Mouse (Mus musculus) small intestine, adult 2 months (tissue): ENCODE results near the gene Tmem138. TPM values are rescaled to one million over a fixed set of nuclear protein-coding genes. Genes with fewer than 3 reads are reported as not detected.

Experiments used
- H3K27ac ChIP-seq: fragments of 200-500 bp; 2 replicates; pipeline ENCODE4 v1.5.1; 2012; ENCODE audit warnings: low read depth, low read length, control low read depth, inconsistent platforms; ENCODE audit not compliant: insufficient read depth
- H3K27me3 ChIP-seq: fragments of 200-500 bp; 2 replicates; pipeline ENCODE4 v1.6.1; 2012; ENCODE audit warnings: mild to moderate bottlenecking, moderate library complexity, low read length, inconsistent platforms; ENCODE audit not compliant: control insufficient read depth, insufficient read depth
- H3K36me3 ChIP-seq: fragments of 200-500 bp; 2 replicates; pipeline ENCODE4 v1.6.1; 2012; ENCODE audit warnings: mild to moderate bottlenecking, low read length, control low read depth, inconsistent platforms; ENCODE audit not compliant: control insufficient read depth, insufficient read depth
- H3K4me1 ChIP-seq: fragments of 200-500 bp; 2 replicates; pipeline ENCODE4 v1.6.1; 2012; ENCODE audit warnings: low read length, inconsistent platforms, mixed read lengths; ENCODE audit not compliant: control insufficient read depth, insufficient read depth, insufficient read length
- H3K4me3 ChIP-seq: fragments of 200-500 bp; 2 replicates; pipeline ENCODE4 v1.5.1; 2012; ENCODE audit warnings: low read depth, mild to moderate bottlenecking, control low read depth, inconsistent platforms, low read length, moderate library complexity
- CTCF ChIP-seq: fragments of 200-500 bp; IDR thresholded peaks from 2 replicates; pipeline ENCODE4 v1.5.1; 2012; ENCODE audit warnings: low read depth, mild to moderate bottlenecking, control low read depth, inconsistent platforms, low read length, moderate library complexity, mixed read lengths; ENCODE audit not compliant: insufficient replicate concordance, insufficient read length; ENCODE audit errors: extremely low read depth
- POLR2A ChIP-seq: fragments of 200-500 bp; IDR thresholded peaks from 2 replicates; pipeline ENCODE4 v1.6.1; 2012; ENCODE audit warnings: low read depth, mild to moderate bottlenecking, control low read depth, inconsistent platforms, low read length, moderate library complexity
- WGBS: fragments of 180-500 bp; shearing (Covaris S2); methylation state at CpG from one replicate; pipeline ENCODE4 v1.1.7; 2018; 5-methylcytosine and 5-hydroxymethylcytosine counted together
- polyA plus RNA-seq: library from polyadenylated mRNA; depleted of rRNA; stranded (reverse); fragments of >200 nt; gene quantifications from 2 replicates; pipeline ENCODE4 v1.2.3, GENCODE M21; 2012

The Tmem138 gene
- polyA plus RNA-seq, 1 experiment = 3.4 TPM

DNA sequence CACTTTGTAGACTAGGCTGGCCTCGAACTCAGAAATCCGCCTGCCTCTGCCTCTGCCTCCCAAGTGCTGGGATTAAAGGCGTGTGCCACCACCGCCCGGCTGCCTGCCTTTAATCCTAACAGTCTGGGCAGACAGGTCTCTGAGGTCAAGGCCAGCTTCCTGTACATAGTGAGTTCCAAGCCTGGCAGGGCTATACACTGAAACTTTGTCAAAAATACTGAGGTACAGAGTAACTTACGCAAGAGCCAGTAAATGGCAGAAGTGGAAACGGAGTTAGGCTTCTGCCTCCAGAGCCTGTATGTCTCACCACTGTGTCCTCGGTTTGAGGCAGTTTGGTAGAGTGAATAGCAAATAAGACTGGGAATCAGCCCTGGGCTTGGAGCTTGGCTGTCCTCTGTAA lies 10.1 kb upstream of the Tmem138 start:
- TF ChIP-seq POLR2A = no peak
- TF ChIP-seq CTCF = no peak
- H3K4me3 ChIP-seq = no peak overlapping the region
- peaks cover 3% of the 10 kb centered on the region; the same call in 1 of the 2 replicates for H3K4me1 ChIP-seq
- H3K36me3 ChIP-seq = peaks cover 26% of the 10 kb centered on the region
- no peaks in the 10 kb centered on the region for H3K27me3 ChIP-seq
- H3K27ac ChIP-seq = no peak overlapping the region
- WGBS = 89% methylated on average over 8 of the region's 8 CpGs

DNA sequence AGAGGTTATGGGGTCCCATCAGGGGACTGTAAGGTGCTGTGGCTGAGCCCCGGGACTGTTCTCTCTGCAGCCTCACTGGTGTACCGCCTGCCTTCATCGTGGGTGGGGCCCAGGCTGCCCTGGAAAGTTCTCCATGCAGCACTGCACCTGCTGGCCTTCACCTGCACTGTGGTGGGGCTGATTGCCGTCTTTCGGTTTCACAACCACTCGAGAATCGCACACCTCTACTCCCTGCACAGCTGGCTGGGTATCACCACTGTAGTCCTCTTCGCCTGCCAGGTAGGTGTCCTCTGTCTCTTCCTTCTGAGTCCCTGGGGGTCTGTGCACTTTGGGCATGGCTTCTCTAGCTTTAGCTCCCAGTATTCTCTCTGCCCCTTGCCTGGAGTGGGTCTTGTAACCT lies 8.0 kb upstream of the Tmem138 start:
- Histone ChIP-seq H3K4me3 (no peak overlapping the region), H3K27me3 (no peaks in the 10 kb centered on the region), H3K27ac (no peak overlapping the region; the same call in 1 of the 2 replicates), H3K36me3 (peaks cover 25% of the 10 kb centered on the region), H3K4me1 (peaks cover 3% of the 10 kb centered on the region; the same call in 1 of the 2 replicates)
- no peak for TF ChIP-seq POLR2A
- no peak for TF ChIP-seq CTCF
- 30% methylated on average over 8 of the region's 8 CpGs for WGBS

DNA sequence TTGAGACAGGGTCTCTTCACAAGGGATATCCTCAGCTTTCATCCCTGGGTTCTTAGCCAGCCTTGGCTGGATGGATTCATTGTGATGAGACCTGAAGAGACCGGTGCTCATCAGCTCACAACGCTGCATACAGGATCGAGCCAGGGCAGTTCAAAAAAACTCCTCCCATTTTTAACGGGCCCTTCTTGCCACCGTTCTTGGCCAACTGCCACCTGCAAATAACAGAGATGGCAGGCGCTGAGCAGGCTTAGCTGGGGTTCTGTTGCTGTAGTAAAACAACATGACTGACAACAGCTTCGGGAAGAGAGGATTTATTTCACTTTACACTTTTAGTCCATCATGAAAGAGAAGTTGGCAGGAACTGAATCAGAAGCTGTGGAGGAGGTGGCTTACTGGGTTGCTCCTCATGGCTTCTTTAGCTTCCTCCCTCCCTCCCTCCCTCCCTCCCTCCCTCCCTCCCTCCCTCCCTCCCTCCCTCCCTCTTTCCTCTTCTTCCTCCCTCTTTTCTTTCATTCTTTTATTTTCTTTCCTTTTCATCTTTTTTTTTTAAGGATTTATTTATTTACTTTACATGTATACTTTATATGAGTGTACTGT lies 6.5 kb upstream of the Tmem138 start:
- H3K4me3 ChIP-seq = no peak overlapping the region
- TF ChIP-seq POLR2A (no peak), CTCF (no peak)
- H3K27ac ChIP-seq = no peak overlapping the region
- WGBS = 15% methylated on average over 7 of the region's 7 CpGs
- H3K36me3 ChIP-seq = peaks cover 25% of the 10 kb centered on the region
- no peaks in the 10 kb centered on the region for H3K27me3 ChIP-seq
- peaks cover 3% of the 10 kb centered on the region; the same call in 1 of the 2 replicates for H3K4me1 ChIP-seq

DNA sequence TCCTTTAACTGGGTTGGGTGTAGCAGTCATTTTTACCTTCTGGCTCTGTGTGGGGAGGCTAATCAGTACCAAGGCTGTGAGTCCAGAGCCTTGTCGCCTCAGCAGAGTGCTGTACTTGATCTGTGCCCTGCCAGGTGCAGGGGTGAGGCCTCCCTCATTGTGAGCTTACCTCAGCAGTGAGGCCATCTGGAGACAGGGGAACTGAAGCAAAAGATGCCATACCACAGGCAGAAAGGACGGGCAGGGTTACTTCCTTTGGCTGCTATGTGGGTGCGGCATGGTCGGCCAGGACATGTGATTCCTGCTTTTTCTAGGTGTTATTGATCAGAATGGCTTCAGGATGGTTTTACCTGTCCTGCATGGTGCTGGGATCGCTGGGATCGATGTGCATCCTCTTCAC lies 4.8 kb upstream of the Tmem138 start:
- TF ChIP-seq CTCF = no peak
- TF ChIP-seq POLR2A = no peak
- Histone ChIP-seq H3K27ac (no peak overlapping the region), H3K4me1 (peaks cover 3% of the 10 kb centered on the region; the same call in 1 of the 2 replicates), H3K4me3 (no peak overlapping the region), H3K27me3 (no peaks in the 10 kb centered on the region), H3K36me3 (peaks cover 15% of the 10 kb centered on the region)
- 91% methylated on average over 6 of the region's 6 CpGs for WGBS

DNA sequence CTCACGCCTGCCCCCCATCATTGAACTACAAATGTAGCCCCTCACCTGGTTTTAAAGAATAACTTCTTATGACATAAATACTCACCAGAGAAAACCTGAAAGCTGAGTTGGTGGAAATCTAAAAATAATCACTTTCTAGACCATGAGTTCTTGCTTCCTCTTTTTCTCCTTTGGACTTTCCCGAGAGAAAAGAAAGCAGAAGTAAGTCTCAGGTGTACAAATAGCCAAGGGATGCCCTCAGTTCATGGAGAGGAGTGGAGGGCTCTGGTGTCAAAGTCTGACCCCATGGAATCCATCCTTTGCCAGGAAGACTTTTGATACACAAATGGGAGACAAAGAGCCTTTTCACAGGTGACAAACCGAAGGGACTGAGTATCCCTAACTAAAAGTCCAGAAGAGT lies 3.6 kb upstream of the Tmem138 start:
- WGBS = 71% methylated on average over 3 of the region's 3 CpGs
- Histone ChIP-seq H3K4me1 (peaks cover 3% of the 10 kb centered on the region; the same call in 1 of the 2 replicates), H3K4me3 (no peak overlapping the region), H3K36me3 (peaks cover 12% of the 10 kb centered on the region), H3K27me3 (no peaks in the 10 kb centered on the region), H3K27ac (no peak overlapping the region)
- no peak for TF ChIP-seq POLR2A
- TF ChIP-seq CTCF = no peak

DNA sequence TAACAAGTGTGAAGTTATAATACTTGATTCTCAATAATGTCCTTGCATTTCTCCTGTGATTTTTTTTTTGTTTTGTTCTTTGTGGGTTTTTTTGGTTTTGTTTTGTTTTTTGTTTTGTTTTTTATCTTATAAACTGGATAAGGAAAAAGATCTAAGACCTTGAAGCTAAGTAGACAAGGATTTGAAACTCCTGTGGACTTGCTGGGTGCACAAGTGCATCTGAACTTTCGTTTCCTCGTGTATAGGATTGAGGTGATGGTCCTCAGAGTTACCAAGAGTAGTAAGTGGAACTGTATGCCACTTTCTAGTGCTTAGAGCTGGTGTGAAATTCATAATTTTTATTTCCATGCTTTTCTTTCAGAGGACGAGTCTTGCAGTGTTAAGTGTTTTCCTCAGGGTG lies 2.9 kb upstream of the Tmem138 start:
- TF ChIP-seq CTCF (no peak), POLR2A (no peak)

DNA sequence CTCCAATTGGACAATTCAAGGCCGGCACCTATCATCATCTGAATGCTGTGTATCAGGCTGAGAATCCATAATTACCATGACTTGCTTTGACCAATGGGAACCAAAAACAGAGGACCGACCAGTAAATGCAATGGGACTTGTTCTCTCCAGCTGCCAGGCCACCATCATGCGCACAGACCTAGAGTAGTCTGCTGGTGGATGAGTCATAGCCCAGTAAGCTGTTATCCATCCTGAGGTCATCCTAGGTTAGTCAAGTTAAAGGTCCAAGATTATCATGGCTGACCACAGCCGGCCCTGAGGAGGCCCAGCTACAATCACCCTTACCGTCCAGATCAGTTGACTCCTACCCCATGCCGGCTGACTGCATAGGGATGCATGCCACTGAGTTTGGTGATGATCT lies 7.5 kb downstream of the Tmem138 start:
- H3K27me3 ChIP-seq = 0 out of 2 replicates have a peak, but pooled peaks cover 3% of the 10 kb centered on the region
- H3K4me3 ChIP-seq = no peak overlapping the region
- peaks cover 6% of the 10 kb centered on the region; the same call in 1 of the 2 replicates for H3K36me3 ChIP-seq
- 92% methylated on average over 6 of the region's 6 CpGs for whole genome bisulfite sequencing
- no peak overlapping the region for H3K27ac ChIP-seq
- TF ChIP-seq CTCF (no peak), POLR2A (no peak)
- 0 out of 2 replicates have a peak, but pooled peaks cover 2% of the 10 kb centered on the region for H3K4me1 ChIP-seq

More for the DNA sequence above, 2.9 kb upstream of the Tmem138 start:
- peaks cover 10% of the 10 kb centered on the region for H3K36me3 ChIP-seq
- 82% methylated on average over 3 of the region's 3 CpGs for WGBS
- H3K4me3 ChIP-seq = no peak overlapping the region
- no peak overlapping the region for H3K27ac ChIP-seq
- H3K27me3 ChIP-seq = no peaks in the 10 kb centered on the region
- peaks cover under 1% of the 10 kb centered on the region; the same call in 1 of the 2 replicates for H3K4me1 ChIP-seq
